Mouse (Mus musculus) v-Abl transformed pro-B cells (cell line): ENCODE results near the gene L3mbtl4.

Experiments
- in situ Hi-C, 2 experiments: fragments of 400-800 bp; cut with MboI; formaldehyde crosslinking; loops; one replicate each; pipeline ENCODE4 v1.15.1; 2025; ENCODE audit not compliant: unreplicated experiment in 2 of 2

The L3mbtl4 gene

DNA sequence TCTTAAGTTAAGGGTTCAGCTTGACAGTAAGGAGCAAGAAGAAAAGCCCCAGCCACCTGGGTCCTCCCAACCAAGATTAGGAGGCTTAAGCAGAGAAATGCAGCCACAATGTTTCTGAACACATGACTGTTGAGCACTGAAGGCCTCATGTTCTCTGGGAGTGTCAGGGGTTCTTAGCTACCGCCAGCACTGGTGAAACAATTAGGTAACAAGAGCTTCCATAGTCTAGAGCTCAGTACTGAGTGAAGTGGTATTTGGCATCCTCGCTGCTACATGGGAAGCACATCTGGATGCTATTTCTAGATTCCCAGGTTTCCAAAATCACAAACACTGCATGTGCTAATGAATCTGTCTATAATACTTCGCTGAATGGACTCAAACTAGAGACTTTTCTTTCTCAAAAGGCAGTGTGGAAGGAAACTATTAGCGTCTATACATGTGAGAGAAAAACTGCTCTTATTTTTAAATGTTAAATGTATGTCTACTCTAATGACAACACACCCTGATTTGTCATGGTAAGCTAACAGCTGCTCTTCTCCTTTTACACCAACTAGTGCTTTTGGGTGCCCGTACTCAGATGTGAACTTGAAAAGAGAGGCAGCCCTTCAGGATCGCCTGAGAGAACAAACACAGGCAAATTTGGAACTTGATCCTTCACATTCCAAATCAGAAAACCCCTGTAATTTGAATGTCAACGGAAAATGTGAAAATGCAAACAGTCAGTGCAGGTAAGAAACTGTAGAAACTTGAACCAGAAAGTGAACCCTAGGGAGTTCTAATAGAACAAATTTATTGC, 356.2 kb downstream of the L3mbtl4 start:
- in situ Hi-C loops: no loop called here

DNA sequence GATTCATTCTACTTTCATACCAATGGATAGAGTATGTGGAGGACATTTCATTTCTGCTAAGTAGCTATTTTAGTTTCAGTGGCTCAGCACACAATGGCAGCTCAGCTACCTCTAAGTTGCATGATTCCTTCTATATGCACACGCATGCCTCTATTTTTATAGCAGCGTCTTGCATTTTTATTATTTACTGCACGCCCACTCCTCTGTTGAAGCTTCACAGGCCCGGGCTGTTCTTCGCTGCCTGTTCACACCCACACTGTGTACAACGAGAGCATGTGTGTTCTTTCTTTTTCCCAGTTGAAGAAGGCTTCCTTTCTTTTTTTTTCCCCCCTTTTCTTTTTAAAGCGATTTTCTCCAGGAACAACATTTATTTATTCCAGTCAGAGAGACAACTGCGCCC, 357.8 kb downstream of the L3mbtl4 start:
- in situ Hi-C loops: no loop called here

DNA sequence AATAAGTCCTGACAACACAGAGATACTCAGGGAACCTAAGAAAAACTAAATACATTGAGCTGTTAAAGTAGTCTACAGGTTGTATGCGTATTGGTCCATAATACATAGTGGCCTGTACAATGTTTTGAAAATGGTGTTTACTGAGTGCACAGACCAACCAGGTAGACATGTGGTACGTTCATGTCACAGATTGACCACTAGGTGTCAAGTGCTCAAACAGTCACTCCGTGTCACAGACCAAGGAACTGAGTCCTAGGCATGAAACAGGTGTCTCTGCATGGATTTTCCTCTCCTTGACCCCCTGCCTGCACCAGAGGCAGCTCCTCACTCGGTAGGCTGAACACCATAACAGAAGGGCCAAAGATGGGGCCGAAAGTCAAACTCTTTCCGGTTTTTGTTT, 366.6 kb downstream of the L3mbtl4 start:
- in situ Hi-C loops: no loop called here

DNA sequence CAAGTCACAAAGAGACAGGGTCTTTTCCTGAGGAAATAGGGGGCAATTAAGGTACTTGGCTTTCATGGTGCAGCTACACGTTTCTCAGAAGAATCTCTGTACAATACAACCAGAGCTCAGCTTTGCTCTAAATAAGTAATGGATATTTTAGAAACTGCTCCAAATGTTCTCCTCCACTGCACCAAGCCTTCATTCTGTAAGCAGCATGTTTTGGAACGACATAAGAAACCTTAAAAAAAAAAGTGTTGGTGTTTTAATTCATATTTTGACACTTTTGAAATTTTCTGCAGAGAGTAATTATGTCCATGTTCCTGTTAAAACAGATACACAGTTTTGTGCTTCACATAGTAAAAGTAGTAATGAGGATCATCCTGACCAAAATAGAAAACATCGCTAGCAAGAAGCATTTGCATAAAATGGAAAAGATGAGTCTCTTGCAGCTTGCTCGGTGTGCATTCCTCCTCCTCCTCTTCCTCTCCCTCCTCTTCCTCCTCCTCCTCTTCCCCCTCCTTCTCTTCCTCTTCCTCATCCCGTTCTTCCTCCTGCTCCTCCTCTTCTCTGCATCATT, 369.0 kb downstream of the L3mbtl4 start:
- in situ Hi-C loops: no loop called here

DNA sequence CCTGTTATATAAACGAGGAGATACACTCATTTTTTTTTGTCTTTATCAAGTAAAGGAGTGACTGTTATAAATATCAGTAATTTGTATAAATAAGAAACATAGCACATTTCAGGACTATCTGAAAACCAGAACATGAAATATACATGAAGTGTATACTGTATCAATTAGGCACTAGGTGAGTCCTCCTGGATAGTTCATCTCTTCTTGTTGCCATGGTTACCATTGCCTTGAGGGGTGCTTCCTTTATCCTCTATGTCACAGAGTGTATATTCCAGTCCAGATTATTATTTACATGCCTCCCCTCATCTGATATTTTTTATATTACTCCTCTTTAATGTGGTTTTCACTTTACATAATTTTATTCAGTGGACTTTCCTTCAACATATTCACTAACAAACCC, 392.9 kb downstream of the L3mbtl4 start:
- in situ Hi-C loops: no loop called here

DNA sequence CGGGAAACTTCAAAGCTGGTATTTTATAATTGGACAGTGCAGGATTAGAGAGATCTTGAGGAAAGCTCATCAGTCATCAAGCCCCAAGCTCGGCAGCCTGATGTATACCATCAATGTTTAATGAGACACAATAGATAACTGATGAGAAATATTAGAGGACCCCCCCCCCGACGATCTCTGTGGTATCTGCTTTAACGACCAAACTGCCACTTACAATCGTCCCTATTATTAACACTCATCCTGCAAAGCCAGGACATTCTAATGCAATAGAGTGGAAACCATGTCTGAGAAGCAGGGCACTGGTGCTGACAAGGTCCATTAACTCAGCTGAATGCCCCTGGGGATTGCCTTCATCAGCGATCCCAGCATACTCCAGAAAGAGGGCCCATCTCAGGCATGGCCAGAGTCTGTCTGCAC, 398.5 kb downstream of the L3mbtl4 start:
- in situ Hi-C loops: no loop called here

DNA sequence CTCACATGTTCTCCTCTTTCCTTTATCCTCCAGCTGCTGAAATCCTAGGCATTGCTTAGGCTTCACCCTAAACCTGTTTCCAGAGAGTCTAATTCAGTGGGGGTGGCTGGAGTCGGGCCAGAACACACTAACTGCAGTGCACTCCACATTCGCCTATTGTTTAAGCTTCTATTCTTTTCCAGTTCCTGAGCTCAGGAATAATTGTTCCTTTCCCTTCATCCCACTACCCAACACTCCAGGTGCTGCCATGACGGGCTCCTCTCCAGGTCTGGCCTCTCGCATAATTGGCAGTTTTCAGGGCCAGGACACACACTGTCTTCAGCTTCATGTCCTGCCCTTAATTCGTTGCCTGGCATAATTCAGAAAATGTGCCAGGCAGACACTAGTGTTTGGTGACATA, 437.1 kb downstream of the L3mbtl4 start:
- in situ Hi-C loops: no loop called here

DNA sequence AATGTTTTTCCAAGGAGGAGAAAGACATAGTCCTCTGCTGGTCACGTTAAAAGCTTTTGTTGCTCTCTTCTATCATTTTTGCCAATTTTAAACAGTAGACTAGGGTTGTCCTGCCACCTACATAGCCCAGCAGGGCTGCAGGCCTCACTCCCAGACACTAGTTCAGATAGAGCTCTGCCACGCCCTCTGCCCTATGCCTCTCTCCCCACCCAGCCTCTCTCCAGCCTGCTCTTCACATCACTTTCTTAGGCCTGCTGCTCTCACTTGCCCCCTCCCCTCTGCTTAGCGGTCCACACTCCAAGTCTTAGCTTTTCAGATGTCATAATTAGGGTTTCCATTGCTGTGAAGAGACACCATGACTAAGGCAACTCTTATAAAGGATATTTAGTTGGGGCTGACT, 437.8 kb downstream of the L3mbtl4 start:
- in situ Hi-C loops: no loop called here

DNA sequence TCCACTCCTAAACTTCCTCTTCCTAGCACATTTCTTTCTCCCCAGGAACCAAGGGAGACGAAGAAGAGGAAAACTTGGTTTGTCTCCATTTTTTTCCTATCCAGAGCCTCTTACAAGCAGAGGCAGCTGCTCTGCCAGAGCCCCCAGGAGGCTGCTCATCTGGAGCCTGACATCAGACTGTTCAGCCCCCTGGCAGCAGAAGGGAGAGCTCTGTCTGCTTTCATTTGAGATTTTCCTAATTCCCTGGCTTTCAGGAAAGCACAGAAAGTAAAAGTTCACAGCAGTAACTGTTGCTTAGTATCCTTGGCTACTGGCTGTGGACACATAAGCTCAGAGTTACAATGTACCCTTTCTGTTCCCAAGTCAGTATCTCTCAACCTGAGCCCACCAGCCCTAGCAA, 474.7 kb downstream of the L3mbtl4 start:
- in situ Hi-C loops: no loop called here

DNA sequence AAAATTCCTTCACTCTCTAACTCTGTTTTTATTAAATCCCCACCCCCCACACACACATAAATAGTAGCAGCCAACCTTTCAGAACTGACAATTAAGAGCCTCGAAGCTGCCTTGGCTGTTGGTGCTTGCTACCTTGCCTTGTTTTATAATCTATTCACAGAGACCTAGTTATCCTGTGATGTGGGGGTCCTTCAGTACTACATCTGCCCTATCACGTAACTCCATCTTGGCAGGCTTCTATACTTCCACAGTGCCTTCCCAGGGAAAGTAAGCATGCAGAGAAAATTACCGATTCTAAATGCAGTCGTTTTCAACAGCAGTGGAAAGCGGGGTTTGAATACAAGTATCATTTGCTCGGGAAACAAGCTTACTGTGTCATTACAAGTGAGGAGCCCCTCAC, 476.9 kb downstream of the L3mbtl4 start:
- in situ Hi-C loops: no loop called here

DNA sequence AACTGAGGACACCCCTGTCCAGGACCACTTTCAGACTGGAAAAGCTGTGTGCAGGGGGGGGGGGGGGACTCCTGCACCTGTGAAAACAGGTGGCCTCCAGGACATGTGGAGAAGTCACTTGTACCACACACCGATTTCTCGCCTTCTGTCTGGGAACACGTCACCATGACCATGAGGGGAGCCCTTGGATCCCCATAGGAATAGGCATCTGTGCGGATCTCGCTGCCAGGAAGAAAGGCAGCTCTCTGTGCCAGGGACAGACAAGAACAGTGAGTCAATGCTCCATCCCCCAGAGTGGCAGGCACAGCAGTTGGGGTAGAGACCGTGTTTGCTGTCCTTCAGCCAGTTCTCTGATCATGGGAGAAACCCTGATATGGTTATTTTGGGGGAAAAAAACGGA, 479.5 kb downstream of the L3mbtl4 start:
- in situ Hi-C loops: no loop called here

DNA sequence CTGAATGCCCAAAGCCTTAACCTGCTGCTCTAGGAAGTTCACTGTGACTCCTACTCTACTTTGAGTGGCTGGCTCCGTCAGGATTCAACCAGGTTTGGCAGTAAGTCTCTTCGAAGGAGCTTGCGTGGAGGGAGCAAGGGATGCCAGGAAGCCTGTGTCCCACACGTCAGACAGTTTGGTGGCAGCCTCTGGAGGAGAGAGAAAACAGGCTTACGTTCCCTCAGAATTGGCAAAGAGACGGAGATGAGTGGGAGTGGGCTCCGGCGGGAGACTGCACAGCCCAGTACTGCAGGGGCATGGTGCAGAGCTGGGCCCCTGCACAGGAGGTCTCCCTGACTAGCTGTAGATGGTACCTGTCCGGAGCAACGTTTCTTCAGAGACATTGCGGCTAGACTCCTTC, 481.2 kb downstream of the L3mbtl4 start:
- in situ Hi-C loops: no loop called here

DNA sequence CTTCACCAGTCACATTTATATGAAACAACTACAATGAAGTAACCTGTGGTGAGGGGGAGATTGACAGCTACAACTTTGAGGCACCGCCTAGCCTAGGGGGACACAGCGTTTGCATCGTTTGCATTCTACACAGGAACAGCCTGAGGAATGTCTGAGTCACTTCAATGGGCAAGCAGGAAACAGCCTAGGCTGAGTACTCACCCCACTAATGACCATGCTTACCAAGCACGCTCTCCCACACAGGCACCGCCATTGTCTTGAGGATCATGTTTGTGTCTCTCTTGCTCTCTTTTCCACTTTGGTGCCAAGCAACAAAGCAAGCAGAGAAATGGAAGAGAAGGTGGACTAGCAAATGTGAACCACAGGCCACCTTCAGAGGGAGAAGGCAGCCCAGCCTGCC, 484.8 kb downstream of the L3mbtl4 start:
- in situ Hi-C loops: no loop called here

DNA sequence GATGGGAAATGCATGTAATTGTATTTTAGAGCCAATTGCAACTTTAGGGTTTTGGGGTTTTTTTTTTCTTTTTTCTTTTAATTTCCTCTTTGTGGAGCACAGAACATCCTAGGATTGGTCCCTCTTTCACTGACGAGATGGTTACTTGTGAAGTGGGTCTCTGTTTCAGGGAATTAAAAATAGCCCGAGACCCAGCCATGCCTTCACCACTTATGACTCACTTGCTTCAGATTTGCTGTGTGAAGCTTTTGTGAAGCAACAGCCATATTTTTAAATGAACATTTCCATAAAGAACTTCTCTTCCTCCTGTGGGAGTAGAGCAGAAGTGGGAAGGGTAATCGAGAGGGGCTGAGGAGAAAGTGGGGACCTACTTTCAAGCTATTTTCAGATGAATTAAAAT, 485.3 kb downstream of the L3mbtl4 start:
- in situ Hi-C loops: no loop called here

DNA sequence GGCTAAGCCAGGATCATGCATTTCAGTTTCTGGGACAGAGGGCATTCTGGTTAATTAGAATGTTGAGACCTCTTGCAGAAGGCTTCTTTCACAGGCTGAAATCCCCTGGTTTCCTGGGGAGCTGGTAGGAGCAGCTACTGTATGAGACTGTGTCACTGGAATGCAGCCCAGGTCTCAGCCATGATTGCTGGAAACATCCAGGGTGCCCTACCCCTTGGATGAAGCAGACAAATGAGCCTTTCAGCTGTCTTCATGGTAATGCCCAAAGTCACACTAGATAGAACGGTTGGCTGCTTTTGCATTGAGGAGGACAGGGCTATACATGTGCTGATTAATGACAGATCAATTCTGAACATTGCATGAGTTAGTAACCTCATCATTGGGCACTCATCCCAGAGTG, 486.4 kb downstream of the L3mbtl4 start:
- in situ Hi-C loops: no loop called here

DNA sequence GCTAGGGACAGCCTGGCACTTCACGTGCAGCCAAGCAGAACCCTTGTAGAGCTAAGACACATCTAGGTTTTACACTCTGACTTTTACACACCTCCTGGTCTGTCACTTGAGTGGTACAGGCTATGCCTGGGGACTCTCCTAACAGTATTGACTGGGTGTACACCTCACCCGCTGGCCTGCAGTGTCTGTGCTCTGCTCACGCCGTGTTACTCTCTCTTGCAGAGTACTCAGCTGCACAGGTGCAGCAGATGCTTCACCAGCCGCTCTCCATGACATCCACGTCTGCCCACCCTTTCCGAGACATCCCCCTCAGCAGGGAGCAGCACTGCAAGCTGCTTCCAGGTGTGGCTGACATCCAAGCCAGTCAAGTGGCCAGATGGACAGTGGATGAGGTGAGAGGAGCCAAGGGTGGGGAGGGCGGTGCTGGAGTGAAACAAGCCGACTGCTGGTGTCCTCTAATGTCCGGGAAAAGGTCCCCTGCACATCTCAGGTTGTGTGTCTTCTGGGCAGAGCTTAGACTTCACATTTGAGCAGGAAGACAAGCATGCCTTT, 490.8 kb downstream of the L3mbtl4 start:
- in situ Hi-C loops: no loop called here

DNA sequence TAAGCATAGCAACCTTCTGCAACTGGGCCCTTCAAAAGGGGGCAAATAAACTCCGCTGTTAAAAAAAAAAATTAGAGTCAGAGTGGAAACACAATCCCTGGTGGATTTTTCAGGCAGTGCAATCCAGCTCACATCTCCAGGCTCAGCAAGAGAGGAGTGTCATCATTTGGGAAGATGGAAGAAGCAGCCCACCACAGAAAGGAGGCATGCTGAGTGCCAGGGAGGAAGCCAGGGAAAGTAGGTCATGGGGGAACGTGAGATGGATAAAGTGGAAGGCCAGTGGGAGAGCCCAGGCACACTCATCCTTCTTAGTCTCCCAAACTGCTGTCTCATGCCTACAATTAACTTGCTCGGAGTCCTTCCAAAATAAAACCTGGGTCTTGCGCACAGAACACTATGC, 496.0 kb downstream of the L3mbtl4 start:
- in situ Hi-C loops: no loop called here

DNA sequence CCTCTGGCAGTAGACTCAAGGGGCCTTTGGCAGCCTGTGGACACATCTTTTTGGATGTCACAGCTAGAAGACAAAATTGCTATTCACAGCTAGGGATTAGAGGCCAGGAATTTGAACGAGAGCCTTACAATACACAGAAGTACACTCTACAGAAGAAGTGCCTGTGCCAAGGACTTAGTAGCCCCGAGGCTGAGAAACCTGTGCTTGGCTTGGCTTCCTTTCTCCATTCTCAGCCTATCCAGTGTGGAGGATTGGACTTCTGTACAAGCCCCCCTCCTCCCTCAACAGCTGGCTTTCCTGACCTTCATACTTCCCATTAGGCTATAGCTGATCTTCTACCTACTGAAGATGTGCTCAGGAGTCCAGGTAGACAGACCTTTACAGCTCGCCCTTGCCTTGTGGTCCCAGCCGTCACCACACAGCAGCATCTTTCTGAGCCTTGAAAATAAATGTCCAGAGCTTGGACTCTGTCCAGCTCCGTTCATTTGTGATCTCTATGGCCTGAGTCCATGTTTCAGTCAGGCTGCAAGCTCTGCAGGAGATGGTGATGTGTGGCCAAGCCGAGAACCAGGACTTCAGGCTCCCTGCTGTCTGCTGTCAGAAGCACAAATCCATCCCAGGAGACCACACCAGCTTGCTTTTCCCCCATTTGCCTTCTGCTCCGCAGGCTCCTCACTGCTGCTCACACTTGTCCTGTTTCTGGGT, 497.6 kb downstream of the L3mbtl4 start:
- in situ Hi-C loops: no loop called here

DNA sequence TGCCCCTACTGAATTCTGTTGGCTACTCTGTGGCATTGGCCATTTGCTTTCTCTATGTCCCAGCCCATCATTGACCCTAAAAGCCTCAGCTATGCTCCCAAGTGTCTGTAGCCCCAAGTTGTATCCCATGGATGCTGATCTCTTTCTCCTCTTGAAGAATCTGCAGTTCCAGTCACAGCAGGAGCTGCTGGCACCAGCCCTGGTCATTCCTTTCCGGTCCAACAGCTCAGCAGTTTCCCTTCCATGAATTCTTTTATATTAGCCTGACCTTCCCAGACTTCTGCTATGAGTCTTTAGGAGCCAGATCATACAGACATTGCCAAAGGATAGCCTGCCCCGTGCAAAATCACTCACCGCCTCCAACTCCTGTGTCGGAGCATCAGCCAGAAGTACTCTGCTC, 520.1 kb downstream of the L3mbtl4 start:
- in situ Hi-C loops: no loop called here

DNA sequence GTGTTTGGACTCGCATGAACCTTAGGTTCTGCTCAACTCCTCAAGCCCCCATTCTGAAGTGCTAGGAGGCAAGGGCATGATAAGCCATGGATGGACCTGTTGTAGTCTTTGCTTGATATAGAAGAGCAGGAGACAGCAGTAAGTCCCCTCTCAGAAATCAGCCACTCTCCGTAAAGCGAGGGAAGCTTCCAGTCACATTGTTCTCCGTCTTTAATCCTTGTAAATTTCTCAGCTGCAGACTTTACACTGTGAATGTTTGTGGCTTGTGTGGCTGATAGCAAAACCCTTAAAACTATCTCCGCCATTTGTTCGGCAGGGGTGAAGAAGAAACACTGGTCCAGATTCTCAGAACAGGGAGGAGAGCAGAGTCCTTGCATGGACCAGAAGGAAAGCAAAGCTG, 552.7 kb downstream of the L3mbtl4 start, which contains the start of gene Tmem200c:
Gene Tmem200c (plus strand): TSS at position 301 of the 400 bp plus-strand sequence.
- in situ Hi-C loops: no loop called here
